In genomic region chr12:70026233-70026632, GRCm38 (mm10) we compare ENCODE assay signal across 27 mouse cellular contexts.
"Had no signal": no experiment of that assay in that cellular context is flagged by ENCODE, and none has a peak within 500 bp of the region (broad histone marks: within the 10 kb centered on the region; RNA-seq: fewer than 3 reads in every experiment).

No protein-coding gene starts in this region.

- ATAC-seq: forebrain, embryonic 13.5 days; forebrain, embryonic 14.5 days; forebrain, embryonic 15.5 days; forebrain, embryonic 16.5 days; forebrain, postnatal 0 days had no signal

- H3K27ac ChIP-seq: embryonic facial prominence, embryonic 10.5 days; embryonic facial prominence, embryonic 12.5 days; embryonic facial prominence, embryonic 13.5 days; embryonic facial prominence, embryonic 15.5 days; forebrain, embryonic 10.5 days; forebrain, embryonic 12.5 days; forebrain, embryonic 13.5 days; forebrain, embryonic 15.5 days; gastrocnemius, adult 2 months; heart, adult 2 months had no signal

- DNase-seq: cerebellum, adult 9-10 months; cerebellum, adult 9-11 months; cerebellum, postnatal 10 days; cerebellum, postnatal 14 days; cerebellum, postnatal 25 days; cerebellum, postnatal 36 days; embryo, embryonic 11 days; forebrain, postnatal 0 days; gastrocnemius, adult 2 months; gastrocnemius, postnatal 10 days; gastrocnemius, postnatal 14 days; gastrocnemius, postnatal 25 days; gastrocnemius, postnatal 36 days; heart, adult 11 months; heart, adult 18-20 months; heart, adult 2 months had no signal

- H3K4me1 ChIP-seq: embryonic facial prominence, embryonic 10.5 days; embryonic facial prominence, embryonic 12.5 days; embryonic facial prominence, embryonic 13.5 days; embryonic facial prominence, embryonic 15.5 days; forebrain, embryonic 10.5 days; forebrain, embryonic 12.5 days; forebrain, embryonic 15.5 days had no signal

- H3K9me3 ChIP-seq: embryonic facial prominence, embryonic 10.5 days; embryonic facial prominence, embryonic 12.5 days; embryonic facial prominence, embryonic 13.5 days; embryonic facial prominence, embryonic 15.5 days; forebrain, embryonic 10.5 days; forebrain, embryonic 12.5 days; forebrain, embryonic 13.5 days; forebrain, embryonic 15.5 days had no signal

- H3K27me3 ChIP-seq: embryonic facial prominence, embryonic 12.5 days; embryonic facial prominence, embryonic 13.5 days; embryonic facial prominence, embryonic 15.5 days; forebrain, embryonic 12.5 days; forebrain, embryonic 13.5 days; forebrain, embryonic 15.5 days had no signal

- H3K4me3 ChIP-seq: embryonic facial prominence, embryonic 10.5 days; embryonic facial prominence, embryonic 12.5 days; embryonic facial prominence, embryonic 13.5 days; embryonic facial prominence, embryonic 15.5 days; erythroblast, embryonic 14.5 days; forebrain, embryonic 10.5 days; forebrain, embryonic 12.5 days; forebrain, embryonic 13.5 days; forebrain, embryonic 15.5 days; gastrocnemius, adult 2 months; heart, adult 2 months had no signal

- H3K4me2 ChIP-seq: embryonic facial prominence, embryonic 12.5 days; embryonic facial prominence, embryonic 13.5 days; embryonic facial prominence, embryonic 15.5 days; forebrain, embryonic 12.5 days; forebrain, embryonic 13.5 days; forebrain, embryonic 15.5 days had no signal

- H3K9ac ChIP-seq: embryonic facial prominence, embryonic 12.5 days; embryonic facial prominence, embryonic 13.5 days; embryonic facial prominence, embryonic 15.5 days; forebrain, embryonic 12.5 days; forebrain, embryonic 13.5 days; forebrain, embryonic 15.5 days; forebrain, postnatal 0 days had no signal
